Mouse (Mus musculus): ENCODE measurements around the gene Vmn1r80. TPM values are rescaled to one million over a fixed set of nuclear protein-coding genes. Genes with fewer than 3 reads are reported as not detected.
"Not testable (repeated sequence)": the region's sequence is repeated elsewhere in the genome, so short reads cannot be mapped to it uniquely, and the experiment has no call there.

The Vmn1r80 gene
- not detected for total RNA-seq (2021)
- long read RNA-seq, experiment 1: 0 reads
- long read RNA-seq, experiment 2: 0 reads

- DNase-seq: no peak
These were observed at the start of gene Vmn1r80 for GRCm38 (mm10) chr7:12188986-12189385. TSS of gene Vmn1r80 (plus strand) at chr7:12189286.

- no peak for DNase-seq
These were observed 39.1 kb upstream of the Vmn1r80 start, which contains the start of gene Vmn1r78 for GRCm38 (mm10) chr7:12149957-12150356. TSS of gene Vmn1r78 (plus strand) at chr7:12150257.

GRCm38 (mm10) chr7:12156463-12156862, 32.6 kb upstream of the Vmn1r80 start:
- DNase-seq: not testable (repeated sequence)

- DNase-seq: not testable (repeated sequence)
These were observed 18.1 kb upstream of the Vmn1r80 start, which contains the start of gene Vmn1r79 for GRCm38 (mm10) chr7:12170979-12171378. TSS of gene Vmn1r79 (plus strand) at chr7:12171279.

- not testable (repeated sequence) for DNase-seq
These were observed 16.2 kb upstream of the Vmn1r80 start for GRCm38 (mm10) chr7:12172926-12173325.

- DNase-seq: no peak
These were observed 15.1 kb downstream of the Vmn1r80 start for GRCm38 (mm10) chr7:12204141-12204540.

Other genes starting within 250 kb of the Vmn1r80 start
- not detected for gene Vmn1r77, start 152.5 kb upstream of the Vmn1r80 start, total RNA-seq (2021)
- not detected for gene Vmn1r78, start 39.0 kb upstream of the Vmn1r80 start, total RNA-seq (2021)
- gene Vmn1r79, start 18.0 kb upstream of the Vmn1r80 start, total RNA-seq (2021): not detected
- not detected for gene Vmn1r81, start 79.0 kb downstream of the Vmn1r80 start, total RNA-seq (2021)
- gene Vmn1r82, start 111.1 kb downstream of the Vmn1r80 start, total RNA-seq (2021): not detected
- gene Vmn1r83, start 140.2 kb downstream of the Vmn1r80 start, total RNA-seq (2021): not detected
- not detected for gene Vmn1r84, start 180.0 kb downstream of the Vmn1r80 start, total RNA-seq (2021)
- 1 to 10 TPM; 1.8 to 2.3 TPM for gene Zfp551, start 233.5 kb downstream of the Vmn1r80 start, total RNA-seq (2021)